Mouse (Mus musculus) CD4-positive, CD25-positive, alpha-beta regulatory T cell, adult 2 months (primary cell): ENCODE results near the gene Fkbp9.

Experiments used
- DNase-seq: peaks from one replicate; pipeline ENCODE4 v3.0.0-alpha.2; 2012; ENCODE audit warnings: low read depth, low spot score

Fkbp9 gene

DNA sequence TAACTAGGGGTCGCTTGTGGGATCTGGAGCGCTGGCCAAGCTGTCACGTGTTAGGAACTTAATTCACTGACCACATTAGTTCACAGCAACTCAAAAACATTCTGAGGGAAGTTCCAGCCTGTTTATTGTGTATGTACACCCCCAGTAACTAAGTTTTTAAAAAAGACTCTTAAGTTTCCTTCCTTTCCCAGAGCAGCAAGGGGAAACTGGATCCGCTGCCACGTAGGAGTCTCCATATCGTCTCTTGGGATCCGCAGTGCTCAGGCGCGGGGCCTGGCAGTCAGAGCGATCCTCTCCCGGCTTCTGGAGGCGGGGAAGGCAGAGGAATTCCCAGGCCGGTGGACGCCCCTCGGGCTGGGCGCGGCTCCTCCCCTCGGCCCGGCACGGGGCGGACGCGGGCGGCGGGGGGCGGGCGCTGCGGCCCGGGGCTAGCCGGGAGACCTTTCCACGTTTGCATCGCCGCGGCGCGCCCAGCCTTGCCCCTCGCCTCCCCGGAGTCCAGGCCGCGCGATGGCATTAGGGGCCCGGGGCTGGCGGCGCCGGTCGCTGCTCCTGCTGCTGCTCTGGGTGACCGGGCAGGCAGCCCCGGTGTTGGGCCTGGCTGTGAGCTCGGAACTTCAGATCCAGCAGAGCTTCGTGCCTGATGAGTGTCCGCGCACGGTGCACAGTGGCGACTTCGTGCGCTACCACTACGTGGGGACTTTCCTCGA, at the start of gene Fkbp9:
Gene Fkbp9 (plus strand): TSS at position 363 of the 710 bp plus-strand sequence.
- DNase-seq, result peak; percentile 4

DNA sequence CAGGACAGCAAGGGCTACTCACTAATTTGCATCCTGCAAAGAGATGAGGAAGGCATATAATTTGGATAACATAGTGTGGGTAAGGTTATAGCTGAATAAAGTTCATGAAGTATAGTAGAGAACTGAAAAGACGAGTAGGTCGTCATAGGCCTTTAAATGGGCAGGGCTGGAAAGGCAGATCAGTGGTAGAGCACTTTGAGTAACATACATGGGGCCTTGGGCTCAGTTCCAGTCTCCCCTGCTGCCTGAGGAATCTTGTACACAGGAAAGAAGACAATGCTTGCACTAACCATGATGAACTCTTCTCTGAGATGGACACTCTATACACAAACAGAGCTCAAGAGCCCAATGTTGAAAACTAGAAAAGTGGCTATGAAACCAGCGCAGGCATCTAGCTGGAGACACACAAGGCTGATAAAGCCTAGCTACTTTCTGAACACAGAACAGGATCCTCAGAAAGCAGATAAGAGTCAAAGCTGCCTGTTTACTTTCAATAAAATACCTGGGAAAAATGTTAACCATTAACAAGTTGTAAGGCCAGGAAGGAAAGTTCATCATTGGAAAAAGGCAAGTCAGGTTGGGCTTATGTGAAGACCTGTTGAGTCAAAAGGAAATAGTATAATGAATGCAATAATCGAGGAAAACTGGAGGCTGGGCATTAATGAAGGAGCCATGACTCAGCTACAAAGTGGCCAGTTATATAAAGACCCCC, 48.1 kb upstream of the Fkbp9 start:
- no peak for DNase-seq

DNA sequence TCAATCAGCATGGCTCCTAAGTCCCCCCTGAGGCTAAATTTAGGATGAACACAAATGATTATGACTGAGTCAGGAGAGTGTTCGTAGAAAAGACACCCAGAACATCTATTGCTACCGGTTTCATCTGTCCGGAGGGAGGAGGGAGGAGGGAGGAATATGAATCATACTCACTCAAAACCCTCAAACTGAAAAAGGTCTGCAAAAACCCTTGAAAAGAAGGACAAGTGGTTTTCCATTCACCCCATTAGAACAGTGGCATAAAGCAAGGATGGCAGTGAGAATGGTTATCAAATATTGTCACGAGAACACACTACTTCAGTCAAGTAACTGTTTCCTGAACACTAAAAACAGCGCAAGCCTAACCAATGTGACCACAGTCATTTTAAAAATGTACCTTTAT, 46.8 kb upstream of the Fkbp9 start:
- no peak for DNase-seq

GRCm38 (mm10) chr6:56787668-56788067, 44.2 kb upstream of the Fkbp9 start:
- no peak for DNase-seq

DNA sequence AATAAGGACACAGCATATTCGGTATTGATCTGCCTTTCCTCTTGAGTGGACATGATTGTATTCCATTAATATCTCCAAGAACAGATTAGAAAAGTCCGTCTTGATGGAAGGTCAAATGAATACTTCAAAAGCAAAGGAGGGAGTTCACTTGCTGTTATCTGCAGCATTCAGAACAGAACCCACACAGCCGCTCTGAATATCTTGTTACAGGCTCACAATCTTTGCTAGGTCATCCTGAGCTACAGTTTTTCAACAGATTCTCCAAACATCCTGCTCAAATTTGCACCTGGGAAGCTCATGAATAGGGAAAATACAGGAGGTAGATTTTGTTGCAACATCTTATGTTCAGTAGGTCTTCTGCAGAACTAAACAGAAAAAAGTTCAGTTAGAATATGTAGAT, 42.5 kb upstream of the Fkbp9 start:
- DNase-seq, result no peak

GRCm38 (mm10) chr6:56794834-56795233, 37.0 kb upstream of the Fkbp9 start:
- DNase-seq, result no peak

GRCm38 (mm10) chr6:56796232-56796631, 35.6 kb upstream of the Fkbp9 start:
- no peak for DNase-seq

DNA sequence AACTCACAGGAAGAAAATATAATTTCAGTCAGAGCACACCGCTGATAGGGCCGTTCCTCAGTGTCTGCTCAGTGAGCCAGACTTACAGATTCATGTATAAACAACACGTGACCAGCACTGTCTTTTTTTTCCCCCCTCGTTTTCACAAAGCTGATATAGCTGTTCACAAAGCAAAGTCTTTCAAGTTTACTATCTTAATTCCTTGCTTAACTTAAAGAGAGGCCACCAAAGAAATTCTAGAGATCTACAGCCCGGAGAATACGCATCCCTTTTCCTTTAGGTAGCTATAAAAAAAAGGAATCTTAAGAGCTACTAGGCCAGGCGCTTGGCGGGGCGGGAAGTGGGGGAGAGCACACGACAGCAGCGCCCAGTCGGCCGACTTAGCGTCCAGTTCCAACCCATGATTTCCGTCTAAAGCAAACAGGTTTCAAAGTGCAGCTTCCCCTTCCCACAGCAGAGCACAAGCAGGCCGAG, 35.2 kb upstream of the Fkbp9 start:
- DNase-seq, result peak; percentile 68

DNA sequence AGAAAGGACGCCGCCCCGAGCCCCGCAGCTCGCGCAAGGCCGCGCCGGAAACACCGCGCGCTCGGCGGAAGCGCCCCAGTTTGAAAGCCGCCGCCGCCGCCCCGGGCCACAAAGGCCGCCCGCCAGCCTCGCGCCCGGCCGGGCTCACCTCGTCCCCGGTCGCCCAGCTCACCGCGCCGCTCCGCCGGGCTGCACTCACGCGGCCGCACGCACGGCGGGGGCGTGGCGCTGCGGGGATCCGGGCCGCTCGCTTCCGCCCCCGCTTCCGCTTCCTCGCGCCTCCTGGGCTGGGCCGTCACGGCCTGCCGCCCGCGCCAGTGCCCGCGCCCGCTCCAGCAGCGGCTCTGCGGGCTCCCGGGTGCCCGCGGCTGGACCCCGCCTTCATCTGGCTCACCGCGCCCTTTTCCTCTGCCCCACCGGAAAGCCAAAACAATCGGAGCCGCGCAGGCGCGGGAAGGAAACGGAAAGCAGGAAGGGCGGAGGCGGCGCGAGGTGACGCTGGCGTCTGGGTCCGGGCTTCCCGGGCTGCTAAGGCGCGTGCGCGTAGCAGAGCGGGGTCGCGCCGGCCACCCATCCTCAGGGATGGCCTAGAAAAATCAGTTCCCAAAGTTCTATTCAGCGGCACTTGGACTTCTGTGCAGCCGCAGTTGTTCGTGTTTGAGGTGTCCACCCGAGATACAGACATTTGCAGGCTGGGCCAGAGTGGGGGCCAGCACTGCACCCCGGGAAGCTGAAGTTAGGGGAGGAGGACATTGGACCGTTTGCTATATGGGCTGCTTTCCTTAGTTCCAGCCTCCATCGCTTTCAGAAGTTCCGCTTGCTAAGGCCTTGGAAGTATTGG, 34.3 kb upstream of the Fkbp9 start, which contains the start of gene Kbtbd2:
Gene Kbtbd2 (minus strand): TSS at position 503 of the 841 bp plus-strand sequence.
- DNase-seq, result peak; percentile 94

GRCm38 (mm10) chr6:56798152-56798465, 33.8 kb upstream of the Fkbp9 start:
- DNase-seq, result no peak

- no peak for DNase-seq
Observed at GRCm38 (mm10) chr6:56805026-56805425, 26.8 kb upstream of the Fkbp9 start.

GRCm38 (mm10) chr6:56806195-56806594, 25.7 kb upstream of the Fkbp9 start:
- no peak for DNase-seq

- DNase-seq, result peak; percentile 81
Observed at GRCm38 (mm10) chr6:56808656-56809055, 23.2 kb upstream of the Fkbp9 start.

DNA sequence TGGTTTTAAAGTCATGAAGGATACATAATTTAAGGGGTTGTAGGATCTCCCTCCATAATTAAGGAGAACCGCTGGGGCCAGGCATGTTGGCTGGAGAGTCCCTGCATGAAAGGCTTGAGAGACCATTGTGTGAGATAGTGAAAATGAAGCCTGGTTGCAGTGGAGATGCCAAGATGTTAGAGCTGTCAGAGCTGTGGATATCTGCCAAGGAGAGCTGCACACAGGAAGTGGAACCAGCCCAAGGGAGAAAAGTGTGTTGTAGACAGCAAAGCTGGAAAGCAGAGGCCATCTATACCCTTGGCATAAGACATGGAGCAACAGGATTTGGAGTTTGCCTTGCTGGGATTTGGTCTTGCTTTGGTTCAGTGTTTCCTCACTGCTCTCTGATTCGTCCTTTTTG, 18.5 kb upstream of the Fkbp9 start:
- DNase-seq, result no peak

- no peak for DNase-seq
Observed at GRCm38 (mm10) chr6:56818436-56819123, 13.3 kb upstream of the Fkbp9 start.

GRCm38 (mm10) chr6:56819124-56819487, 12.8 kb upstream of the Fkbp9 start:
- no peak for DNase-seq

- no peak for DNase-seq
Observed at GRCm38 (mm10) chr6:56825657-56826056, 6.2 kb upstream of the Fkbp9 start.

DNA sequence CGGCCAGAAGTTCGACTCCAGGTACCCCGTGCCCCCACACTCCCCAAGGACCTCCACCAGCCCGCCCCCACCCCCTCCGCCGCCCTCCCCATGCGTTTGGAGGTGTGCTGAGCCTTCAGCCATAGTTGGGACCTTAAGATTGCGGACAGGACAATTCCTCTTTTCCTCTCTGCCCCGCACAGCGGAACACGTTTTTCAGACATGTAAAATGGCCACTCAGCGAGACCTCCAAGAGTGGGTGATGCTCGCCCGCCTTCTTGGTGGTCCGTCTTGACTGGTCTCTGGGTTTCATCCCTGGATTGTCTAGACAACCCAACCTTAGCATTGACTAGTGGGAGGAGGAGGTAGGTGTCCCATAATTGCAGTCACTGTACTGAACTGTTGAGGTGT, 543 bp downstream of the Fkbp9 start:
- DNase-seq, result no peak

DNA sequence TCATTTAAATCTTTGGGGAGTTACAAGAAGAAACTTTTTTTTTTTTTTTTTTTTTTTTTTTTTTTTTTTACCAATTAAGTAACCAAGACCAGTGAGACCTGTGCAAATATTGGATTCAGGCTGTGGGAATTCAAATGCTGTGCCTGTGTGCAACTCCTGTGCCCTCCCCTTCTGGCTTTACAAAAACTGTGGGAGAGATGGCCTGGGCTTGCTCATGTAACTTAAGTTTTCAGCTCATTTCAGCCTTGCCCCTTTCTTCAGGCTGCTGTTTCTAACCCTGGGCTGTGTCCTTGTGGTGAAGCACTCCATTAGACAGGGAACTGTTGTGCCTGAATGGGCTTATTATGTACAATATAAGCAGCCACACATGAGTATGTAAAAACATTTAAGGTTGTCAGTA, 971 bp downstream of the Fkbp9 start:
- DNase-seq, result no peak

DNA sequence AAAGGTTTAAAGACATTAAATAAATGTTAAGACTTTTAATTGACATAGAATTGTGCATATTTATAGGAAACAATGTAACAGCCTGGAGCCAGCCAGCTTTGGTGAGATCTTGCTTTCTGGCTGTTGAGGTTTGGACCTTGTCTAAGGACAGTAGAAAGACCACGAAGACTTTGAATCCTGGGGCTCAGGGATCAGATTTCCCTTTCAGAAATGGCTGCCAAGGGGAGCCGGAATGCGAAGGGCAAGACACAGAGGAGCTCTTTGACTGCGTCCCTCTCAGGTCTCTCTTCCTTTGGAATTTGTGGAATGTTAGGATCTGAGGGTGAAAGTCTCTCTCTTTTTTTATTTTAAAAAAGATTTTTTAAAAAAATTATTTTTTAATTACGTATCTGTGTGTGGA, 2.9 kb downstream of the Fkbp9 start:
- no peak for DNase-seq

- no peak for DNase-seq
Observed at GRCm38 (mm10) chr6:56835532-56835931, 3.7 kb downstream of the Fkbp9 start.

GRCm38 (mm10) chr6:56837166-56837565, 5.3 kb downstream of the Fkbp9 start:
- no peak for DNase-seq
